Mouse (Mus musculus): ENCODE results near the gene Usp17le.
"Not testable (repeated sequence)": the region's sequence is repeated elsewhere in the genome, so short reads cannot be mapped to it uniquely, and the experiment has no call there.

Usp17le gene

DNA sequence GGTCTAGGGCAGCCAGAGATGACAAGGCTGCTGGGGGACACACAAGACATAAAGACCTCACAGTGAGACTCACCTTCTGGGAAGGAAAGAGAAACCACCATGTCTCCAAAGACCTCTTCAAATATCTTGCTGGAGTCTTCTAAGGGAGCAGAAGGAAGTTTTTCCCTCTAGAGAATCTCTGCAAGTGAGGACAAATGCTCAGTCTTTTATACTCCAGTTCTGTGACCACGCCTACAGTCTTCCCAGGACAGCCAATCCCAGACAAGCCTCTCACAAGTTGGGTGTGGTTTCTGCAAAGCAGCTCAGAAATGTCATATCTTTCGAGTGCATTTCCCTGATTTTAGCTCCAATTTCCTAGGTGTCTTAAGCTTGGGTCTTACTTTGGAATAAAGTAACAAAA lies at the start of gene Usp17le:
Usp17le (minus strand) TSS at position 101 of the 400 bp plus-strand sequence.
- DNase-seq (ENCODE audit: low read depth in 1 of 2, low spot score in 2 of 2), result not testable (repeated sequence)

- not testable (repeated sequence) for DNase-seq (ENCODE audit: low read depth in 1 of 2, low spot score in 2 of 2)
Measured at GRCm38 (mm10) chr7:104810335-104810734, 33.1 kb upstream of the Usp17le start.

- no peak for DNase-seq (ENCODE audit: low read depth in 1 of 2, low spot score in 2 of 2)
Measured at GRCm38 (mm10) chr7:104790796-104791195, 13.5 kb upstream of the Usp17le start.
